ENCODE assay signal across 8 mouse cellular contexts in genomic region chr12:106311320-106311825, GRCm38 (mm10).
A peak's percentile ranks its signal among the peaks of the same experiment; 100 is the strongest.
DNase-seq lines count a peak whose midpoint lies in the region; ATAC-seq and TF ChIP-seq lines count a peak whose summit lies in the region.

No protein-coding gene starts in this region.

- no peak for DNase-seq in left cerebral cortex, adult 2 months (ENCODE audit: extremely low spot score in 1 of 2, low spot score in 2 of 2)
- no peak for DNase-seq in left cerebral cortex, postnatal 25 days (ENCODE audit: low spot score in 2 of 2)
- no peak for DNase-seq in embryonic facial prominence, embryonic 14.5 days (ENCODE audit: low spot score)
- DNase-seq in intestine, embryonic 14.5 days (ENCODE audit: low spot score), result no peak
- DNase-seq in naive thymus-derived CD4-positive, alpha-beta T cell, adult 2 months (ENCODE audit: low read depth), result peak; percentile 79
- DNase-seq in adrenal gland, postnatal 25 days, result no peak
- no peak for DNase-seq in cerebellum, adult 18-20 months
- no peak for DNase-seq in spleen, postnatal 10 days (ENCODE audit: low spot score in 2 of 2)

- no peaks in the 10 kb centered on the region for H3K36me3 ChIP-seq in embryonic facial prominence, embryonic 14.5 days (ENCODE audit: control insufficient read depth, insufficient read depth, low read length)
- no peaks in the 10 kb centered on the region for H3K36me3 ChIP-seq in intestine, embryonic 14.5 days (ENCODE audit: control insufficient read depth, insufficient read depth, low read length)

- ATAC-seq in embryonic facial prominence, embryonic 14.5 days (ENCODE audit: low read depth), result no peak
- ATAC-seq in intestine, embryonic 14.5 days (replicated peaks; ENCODE audit: low FRiP score, low TSS enrichment, low read depth), result no peak

- no peaks in the 10 kb centered on the region for H3K9me3 ChIP-seq in embryonic facial prominence, embryonic 14.5 days (ENCODE audit: control insufficient read depth, low read length)
- no peaks in the 10 kb centered on the region for H3K9me3 ChIP-seq in intestine, embryonic 14.5 days (ENCODE audit: control insufficient read depth, low read length)

- H3K4me2 ChIP-seq in embryonic facial prominence, embryonic 14.5 days (ENCODE audit: low read depth, low read length), result peak overlapping the region; percentile 81
- peak overlapping the region; percentile 51 for H3K4me2 ChIP-seq in intestine, embryonic 14.5 days (ENCODE audit: low read length)

- no peak for TF ChIP-seq CTCF in left cerebral cortex, adult 2 months (IDR thresholded peaks at IDR 0.05)

- 50% methylated on average over 7 of the region's 7 CpGs for WGBS in embryonic facial prominence, embryonic 14.5 days
- 51% methylated on average over 7 of the region's 7 CpGs for WGBS in intestine, embryonic 14.5 days

- intact Hi-C loops in left cerebral cortex, adult 2 months (cut with DNase I), result no loop called here
- intact Hi-C loops in left cerebral cortex, postnatal 25 days (cut with DNase I), result no loop called here

- H3K27ac ChIP-seq in left cerebral cortex, adult 2 months, result no peak overlapping the region; the same call in 1 of the 2 replicates
- no peak overlapping the region for H3K27ac ChIP-seq in embryonic facial prominence, embryonic 14.5 days (replicated peaks; ENCODE audit: low read depth, low read length)
- H3K27ac ChIP-seq in intestine, embryonic 14.5 days (ENCODE audit: low read depth), result no peak overlapping the region

- H3K9ac ChIP-seq in embryonic facial prominence, embryonic 14.5 days (ENCODE audit: low read depth, low read length), result peak overlapping the region; percentile 61
- H3K9ac ChIP-seq in intestine, embryonic 14.5 days (ENCODE audit: low read length), result peak overlapping the region; percentile 33; the same call in 1 of the 2 replicates

- peaks cover 6% of the 10 kb centered on the region; the same call in 1 of the 2 replicates for H3K27me3 ChIP-seq in embryonic facial prominence, embryonic 14.5 days (replicated peaks; ENCODE audit: control insufficient read depth, insufficient read depth, low read length)
- peaks cover 3% of the 10 kb centered on the region; the same call in 1 of the 2 replicates for H3K27me3 ChIP-seq in intestine, embryonic 14.5 days (replicated peaks; ENCODE audit: control insufficient read depth, insufficient read depth, low read length)

- H3K4me1 ChIP-seq in embryonic facial prominence, embryonic 14.5 days (ENCODE audit: control insufficient read depth, insufficient read depth, low read length), result peaks cover 4% of the 10 kb centered on the region; the same call in 1 of the 2 replicates
- H3K4me1 ChIP-seq in intestine, embryonic 14.5 days (replicated peaks; ENCODE audit: control insufficient read depth, insufficient read depth, low read length), result no peaks in the 10 kb centered on the region

- peak overlapping the region; percentile 43; the same call in 1 of the 2 replicates for H3K4me3 ChIP-seq in left cerebral cortex, adult 2 months
- peak overlapping the region; percentile 45 for H3K4me3 ChIP-seq in embryonic facial prominence, embryonic 14.5 days (ENCODE audit: low read depth, low read length)
- peak overlapping the region; percentile 30; the same call in 1 of the 2 replicates for H3K4me3 ChIP-seq in intestine, embryonic 14.5 days (ENCODE audit: low read depth, low read length)
